Mouse (Mus musculus) intestine, postnatal 0 days (tissue): ENCODE data around the gene Gm20696. TPM values are rescaled to one million over a fixed set of nuclear protein-coding genes. Genes with fewer than 3 reads are reported as not detected.
A peak's percentile ranks its signal among the peaks of the same experiment; 100 is the strongest.

Experiments
- ATAC-seq: fragments of 200-750 bp; cut with Nextera tagmentation; 2 replicates; pipeline ENCODE4 v1.8.0; 2017; ENCODE audit warnings: mild to moderate bottlenecking, moderate TSS enrichment, moderate library complexity
- H3K27ac ChIP-seq: fragments of 300-500 bp; sonication (generic); 2 replicates; pipeline ENCODE4 v1.5.1; 2014; ENCODE audit warnings: mild to moderate bottlenecking, low read depth, low read length, moderate library complexity
- H3K27me3 ChIP-seq: fragments of 300-500 bp; sonication (generic); replicated peaks from 2 replicates; pipeline ENCODE4 v1.6.1; 2014; ENCODE audit warnings: low read length, mixed read lengths; ENCODE audit not compliant: control insufficient read depth, insufficient read depth
- H3K36me3 ChIP-seq: fragments of 300-500 bp; sonication (generic); 2 replicates; pipeline ENCODE4 v1.6.1; 2014; ENCODE audit warnings: mild to moderate bottlenecking, moderate library complexity; ENCODE audit not compliant: control insufficient read depth, insufficient read depth
- H3K4me1 ChIP-seq: fragments of 300-500 bp; sonication (generic); replicated peaks from 2 replicates; pipeline ENCODE4 v1.6.1; 2014; ENCODE audit warnings: antibody characterized with exemption, low read length, mixed read lengths; ENCODE audit not compliant: control insufficient read depth, insufficient read depth
- H3K4me2 ChIP-seq: fragments of 300-500 bp; sonication (generic); replicated peaks from 2 replicates; pipeline ENCODE4 v1.6.1; 2014; ENCODE audit warnings: low read depth, mild to moderate bottlenecking, moderate library complexity
- H3K4me3 ChIP-seq: fragments of 300-500 bp; sonication (generic); 2 replicates; pipeline ENCODE4 v1.5.1; 2014; ENCODE audit warnings: low read depth, low read length
- H3K9ac ChIP-seq: fragments of 300-500 bp; sonication (generic); 2 replicates; pipeline ENCODE4 v1.6.1; 2014; ENCODE audit warnings: mild to moderate bottlenecking, low read depth, low read length
- H3K9me3 ChIP-seq: fragments of 300-500 bp; sonication (generic); 2 replicates; pipeline ENCODE4 v1.6.1; 2016; ENCODE audit warnings: mixed run types; ENCODE audit not compliant: control insufficient read depth
- CTCF ChIP-seq: sonication (generic); IDR thresholded peaks from 2 replicates; pipeline ENCODE4 v1.5.1; 2016; ENCODE audit warnings: low read depth, mild to moderate bottlenecking, control low read depth, antibody characterized with exemption, moderate library complexity
- WGBS: fragments of 180-500 bp; shearing (Covaris S2); extraction: QIAGEN DNeasy Blood & Tissue Kit; methylation state at CpG from one replicate; pipeline ENCODE4 v1.1.7; 2014; 5-methylcytosine and 5-hydroxymethylcytosine counted together
- polyA plus RNA-seq: library from polyadenylated mRNA; unstranded; fragments of >200 nt; fragmentation: Nextera tagmentation; extraction: Ambion mirVana; gene quantifications from 2 replicates; pipeline ENCODE4 v1.2.1, GENCODE M21; 2015

Gm20696 gene
- polyA plus RNA-seq, 1 experiment from 2014 or later: 1.4 TPM

GRCm38 (mm10) chr6:99469134-99469834, 197.3 kb downstream of the Gm20696 start:
- 39% methylated on average over 12 of the region's 12 CpGs for WGBS
- Histone ChIP-seq H3K27ac (peak overlapping the region; percentile 46; the same call in 1 of the 2 replicates), H3K4me3 (no peak overlapping the region), H3K36me3 (peaks cover 8% of the 10 kb centered on the region; the same call in 1 of the 2 replicates), H3K4me1 (peaks cover 3% of the 10 kb centered on the region; the same call in 1 of the 2 replicates), H3K27me3 (no peaks in the 10 kb centered on the region), H3K9me3 (no peaks in the 10 kb centered on the region), H3K4me2 (peak overlapping the region; percentile 43), H3K9ac (no peak overlapping the region)
- peak; percentile 79 for ATAC-seq
- TF ChIP-seq CTCF: no peak

- TF ChIP-seq CTCF: no peak
- peaks cover 10% of the 10 kb centered on the region; the same call in 1 of the 2 replicates for H3K36me3 ChIP-seq
- WGBS: 57% methylated on average over 3 of the region's 3 CpGs
Measured at GRCm38 (mm10) chr6:99467831-99468230, 198.8 kb downstream of the Gm20696 start.

GRCm38 (mm10) chr6:99467109-99467508, 199.5 kb downstream of the Gm20696 start:
- WGBS: 48% methylated on average over 8 of the region's 8 CpGs
- Histone ChIP-seq H3K4me2 (no peak overlapping the region), H3K9ac (no peak overlapping the region), H3K27ac (no peak overlapping the region), H3K4me3 (no peak overlapping the region), H3K9me3 (no peaks in the 10 kb centered on the region), H3K4me1 (peaks cover 3% of the 10 kb centered on the region; the same call in 1 of the 2 replicates), H3K36me3 (peaks cover 10% of the 10 kb centered on the region; the same call in 1 of the 2 replicates), H3K27me3 (no peaks in the 10 kb centered on the region)
- no peak for TF ChIP-seq CTCF
- no peak for ATAC-seq

More at GRCm38 (mm10) chr6:99467831-99468230, 198.8 kb downstream of the Gm20696 start:
- Histone ChIP-seq H3K4me2 (no peak overlapping the region), H3K4me1 (peaks cover 3% of the 10 kb centered on the region; the same call in 1 of the 2 replicates), H3K9ac (no peak overlapping the region), H3K27ac (no peak overlapping the region), H3K27me3 (no peaks in the 10 kb centered on the region), H3K4me3 (no peak overlapping the region), H3K9me3 (no peaks in the 10 kb centered on the region)
- ATAC-seq: no peak

- H3K27me3 ChIP-seq: no peaks in the 10 kb centered on the region
- H3K9ac ChIP-seq: no peak overlapping the region
- TF ChIP-seq CTCF: no peak
- peaks cover 10% of the 10 kb centered on the region; the same call in 1 of the 2 replicates for H3K36me3 ChIP-seq
- H3K27ac ChIP-seq: no peak overlapping the region
- no peak for ATAC-seq
- H3K9me3 ChIP-seq: no peaks in the 10 kb centered on the region
- peaks cover 3% of the 10 kb centered on the region; the same call in 1 of the 2 replicates for H3K4me1 ChIP-seq
- no peak overlapping the region for H3K4me2 ChIP-seq
- no peak overlapping the region for H3K4me3 ChIP-seq
- 60% methylated on average over 8 of the region's 8 CpGs for whole genome bisulfite sequencing
Measured at GRCm38 (mm10) chr6:99466354-99466753, 200.2 kb downstream of the Gm20696 start.

- peaks cover 10% of the 10 kb centered on the region; the same call in 1 of the 2 replicates for H3K36me3 ChIP-seq
Measured at GRCm38 (mm10) chr6:99464449-99464848, 202.1 kb downstream of the Gm20696 start.

GRCm38 (mm10) chr6:99463906-99464305, 202.7 kb downstream of the Gm20696 start:
- no peak overlapping the region for H3K4me3 ChIP-seq
- TF ChIP-seq CTCF: no peak
- WGBS: 93% methylated on average over 7 of the region's 7 CpGs
- H3K9me3 ChIP-seq: no peaks in the 10 kb centered on the region
- H3K27me3 ChIP-seq: no peaks in the 10 kb centered on the region
- H3K36me3 ChIP-seq: peaks cover 10% of the 10 kb centered on the region; the same call in 1 of the 2 replicates
- H3K9ac ChIP-seq: no peak overlapping the region
- no peak overlapping the region for H3K4me2 ChIP-seq
- no peak for ATAC-seq
- no peaks in the 10 kb centered on the region for H3K4me1 ChIP-seq
- no peak overlapping the region for H3K27ac ChIP-seq

More at GRCm38 (mm10) chr6:99464449-99464848, 202.1 kb downstream of the Gm20696 start:
- no peaks in the 10 kb centered on the region for H3K9me3 ChIP-seq
- WGBS: 95% methylated on average over 4 of the region's 4 CpGs
- H3K4me1 ChIP-seq: no peaks in the 10 kb centered on the region
- H3K9ac ChIP-seq: no peak overlapping the region
- ATAC-seq: no peak
- no peak overlapping the region for H3K27ac ChIP-seq
- no peak overlapping the region for H3K4me2 ChIP-seq
- TF ChIP-seq CTCF: no peak
- H3K4me3 ChIP-seq: no peak overlapping the region
- no peaks in the 10 kb centered on the region for H3K27me3 ChIP-seq
